Mouse (Mus musculus) testis, adult 2 months (tissue): ENCODE measurements around the gene Gas6.

Experiments
- CTCF ChIP-seq: fragments of 200-500 bp; IDR thresholded peaks from 2 replicates; pipeline ENCODE4 v1.5.1; 2012; ENCODE audit warnings: low read depth, mild to moderate bottlenecking, inconsistent platforms, low read length, moderate library complexity; ENCODE audit not compliant: control insufficient read depth, insufficient read depth, insufficient replicate concordance
- POLR2A ChIP-seq: fragments of 200-500 bp; IDR thresholded peaks from 2 replicates; pipeline ENCODE4 v1.6.1; 2012; ENCODE audit warnings: low read depth, mild to moderate bottlenecking, inconsistent platforms, low read length, moderate library complexity; ENCODE audit not compliant: control insufficient read depth

DNA sequence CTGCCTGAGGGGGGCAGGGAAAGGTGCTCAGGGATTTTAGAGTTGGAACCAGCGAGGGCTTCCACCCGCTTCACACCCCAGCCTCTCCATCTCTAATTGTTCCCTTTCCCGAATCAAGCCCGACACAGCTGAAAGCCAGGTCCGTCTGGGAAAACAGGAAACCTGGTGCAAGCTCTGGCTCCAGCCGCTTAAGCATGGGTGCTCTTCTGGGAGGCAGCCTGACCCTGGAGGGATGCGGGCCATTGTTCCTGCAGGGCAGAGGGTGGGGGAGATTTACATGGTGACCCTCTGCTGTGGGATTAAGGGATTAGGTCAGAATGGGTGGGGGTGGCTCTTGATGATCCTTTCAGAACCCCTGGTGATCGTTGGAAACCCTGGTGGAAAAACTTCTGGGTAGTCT lies 58.2 kb downstream of the Gas6 start:
- TF ChIP-seq CTCF: no peak
- TF ChIP-seq POLR2A: no peak
